Mouse (Mus musculus) adrenal gland, postnatal 36 days (tissue): ENCODE measurements around the gene Atp5g1. TPM values are rescaled to one million over a fixed set of nuclear protein-coding genes. Genes with fewer than 3 reads are reported as not detected.

ENCODE experiments used
- DNase-seq, 2 experiments: peaks; one replicate each; pipeline ENCODE4 v3.0.0; 2021; ENCODE audit warnings: mixed read lengths in 1 of 2
- total RNA-seq, 2 experiments: library from RNA; stranded (reverse); gene quantifications; 2 replicates each; pipeline ENCODE4 v1.2.3; 2021

The Atp5g1 gene
- total RNA-seq, 2 experiments from 2014 or later = 268 to 316 TPM

DNA sequence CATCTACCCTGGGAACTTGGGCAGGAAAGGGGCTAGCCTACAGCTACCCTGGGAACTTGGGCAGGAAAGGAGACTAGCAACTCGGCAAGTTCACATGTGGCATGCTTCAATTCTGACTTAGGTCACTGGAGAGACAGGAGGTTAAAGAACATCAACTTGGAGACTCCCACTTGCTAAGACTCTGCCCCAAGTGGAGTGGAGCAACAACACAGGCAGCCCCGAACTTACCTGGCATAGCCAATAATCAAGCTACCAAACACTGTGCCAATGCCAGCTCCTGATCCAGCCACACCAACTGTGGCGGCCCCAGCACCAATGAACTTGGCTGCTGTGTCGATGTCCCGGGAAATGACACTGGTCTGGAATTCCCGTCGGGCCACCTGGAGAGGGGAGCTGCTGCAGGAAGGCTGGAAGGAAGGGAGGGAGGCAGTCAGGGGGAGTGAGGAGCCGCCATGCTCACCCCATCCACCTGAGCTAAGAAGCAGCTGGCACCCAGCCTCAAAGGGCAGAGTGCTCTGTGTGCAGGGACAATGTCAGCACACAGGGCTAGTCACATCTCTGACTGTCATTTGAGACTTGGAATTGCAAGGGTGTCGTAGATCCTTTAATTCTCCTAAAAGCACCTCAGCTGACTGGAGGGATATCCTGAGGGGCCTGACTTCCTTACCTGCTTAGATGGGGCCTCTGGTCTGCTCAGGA is 2.0 kb downstream of the Atp5g1 start:
- no peak for DNase-seq

DNA sequence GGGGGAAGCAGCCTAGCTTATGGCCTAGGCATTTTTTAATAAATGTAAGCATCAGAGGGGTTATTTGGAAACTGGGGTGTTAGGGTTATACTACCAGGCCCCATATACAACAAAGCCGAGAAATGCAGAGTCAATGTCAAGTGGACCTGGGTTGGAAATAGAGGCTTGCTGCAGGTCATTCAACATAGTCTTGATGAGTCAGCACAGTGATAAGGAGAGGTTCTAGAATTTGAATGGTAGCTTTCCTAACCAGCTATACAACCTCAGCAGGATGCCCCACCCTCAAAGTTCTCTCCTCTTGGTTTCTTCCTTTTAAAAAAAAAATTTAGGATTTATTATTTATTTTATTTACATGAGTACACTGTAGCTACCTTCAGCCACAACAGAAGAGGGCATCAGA is 4.5 kb downstream of the Atp5g1 start:
- DNase-seq = no peak

DNA sequence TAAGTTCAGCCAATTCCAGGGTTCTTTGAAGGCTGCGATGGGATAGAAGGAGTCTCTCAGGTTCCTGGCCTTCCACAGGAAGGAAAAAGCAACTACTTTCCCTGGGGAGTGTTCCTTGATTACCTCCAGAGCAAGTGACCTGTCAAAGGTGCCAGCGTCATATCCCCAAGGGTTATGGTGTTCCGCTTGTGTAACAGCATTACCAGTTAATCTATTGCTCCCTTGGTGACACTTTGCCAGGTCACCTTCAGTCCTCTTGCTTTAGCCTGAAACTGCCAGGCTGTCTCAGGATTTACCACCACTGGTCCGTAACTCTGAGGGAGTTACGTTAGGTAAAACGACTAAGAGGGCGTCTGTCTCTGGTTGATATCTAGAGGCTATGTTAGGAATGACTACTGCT is 5.1 kb downstream of the Atp5g1 start:
- DNase-seq = peak in 1 of 2 experiments; percentile 22

DNA sequence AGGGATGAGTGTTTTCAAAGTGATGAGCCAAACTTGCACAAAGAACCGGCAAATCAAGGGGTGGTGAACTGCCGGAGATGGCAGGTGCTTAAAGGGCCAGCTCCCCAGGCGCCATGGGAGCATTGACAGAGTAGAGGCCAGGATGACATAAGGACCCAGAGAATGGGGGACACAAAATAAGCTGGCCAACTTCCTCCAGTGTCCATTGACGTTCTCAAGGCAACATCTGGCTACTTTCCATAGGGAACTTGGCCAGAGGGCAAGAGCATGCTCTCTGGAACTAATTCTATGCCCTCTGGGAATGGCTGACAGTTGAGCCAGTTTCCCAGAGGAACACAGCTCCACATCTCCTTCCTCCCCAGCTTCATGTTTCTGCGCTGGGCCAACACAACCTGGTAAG is 7.2 kb downstream of the Atp5g1 start:
- DNase-seq = peak in 1 of 2 experiments; percentile 13

DNA sequence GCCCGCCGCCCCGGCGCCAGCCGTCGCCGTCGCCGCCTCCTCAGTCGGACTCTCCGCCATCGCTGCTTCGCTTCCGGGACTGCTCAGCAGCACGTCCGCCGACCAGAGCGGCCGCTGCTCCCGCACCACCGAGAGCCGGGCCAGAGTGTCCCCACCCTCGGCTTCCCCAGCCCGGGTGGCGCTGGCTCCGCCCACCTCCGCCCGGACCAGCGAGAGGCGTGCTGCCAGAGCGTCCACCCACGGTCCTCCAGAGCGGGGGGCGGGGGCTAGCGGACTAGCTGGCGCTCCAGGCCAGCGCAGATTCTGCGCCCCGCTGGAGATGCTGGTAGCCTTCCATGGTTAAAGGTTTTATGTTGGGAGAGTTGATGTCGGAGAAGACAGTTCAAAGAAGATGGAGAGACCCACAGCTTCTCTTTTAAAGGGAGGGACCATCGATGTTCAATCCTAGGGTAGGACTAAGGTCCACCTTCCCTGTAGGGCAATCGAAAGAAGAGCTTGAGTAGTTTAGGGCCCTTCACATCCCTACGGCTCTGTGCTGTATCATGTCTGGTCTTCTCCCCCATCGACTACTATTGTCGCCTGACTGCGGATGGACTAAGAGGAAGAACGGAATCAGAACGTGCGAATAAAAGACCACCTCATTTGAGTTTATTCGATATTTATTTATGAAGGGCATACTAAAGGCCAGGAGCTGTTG is 10.1 kb downstream of the Atp5g1 start, which contains the start of gene Ube2z:
TSS of gene Ube2z (minus strand) at position 174 of the 697 bp plus-strand sequence.
- DNase-seq = peak; percentile 99 to 100

DNA sequence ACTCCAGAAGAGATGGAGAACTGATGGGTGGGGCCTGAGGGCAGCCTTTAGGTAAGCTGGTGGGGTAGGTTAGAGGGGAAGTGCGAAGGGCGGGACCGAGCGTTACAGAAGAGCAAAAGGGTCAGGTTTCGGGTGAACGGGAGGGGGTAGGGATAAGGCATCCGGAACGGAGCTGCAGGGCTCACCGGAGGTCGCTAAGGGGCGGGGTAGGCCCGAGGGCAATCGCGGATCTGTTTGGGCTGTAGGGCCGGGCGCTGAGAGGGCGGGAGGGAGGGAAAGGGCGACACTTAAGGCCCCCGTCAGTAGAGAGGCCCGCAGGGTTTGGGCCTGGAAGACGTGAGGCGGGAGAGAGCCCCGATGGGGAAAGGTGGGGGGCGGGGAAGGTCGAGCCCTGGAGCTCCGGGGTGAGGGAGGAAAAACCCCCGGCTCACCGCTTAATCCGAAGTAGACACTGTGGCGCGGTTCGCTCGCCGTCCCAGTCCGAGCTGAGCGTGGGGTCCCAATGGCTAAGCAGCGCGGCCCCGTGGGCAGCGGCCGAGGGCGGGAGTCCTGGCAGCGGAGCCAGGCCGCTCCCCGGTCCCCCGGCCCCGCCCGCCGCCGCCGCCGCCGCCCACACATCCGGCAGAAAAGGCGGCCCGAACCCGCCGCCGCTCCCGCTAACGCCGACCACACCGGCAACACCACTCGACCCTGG is 10.8 kb downstream of the Atp5g1 start:
- DNase-seq = no peak

DNA sequence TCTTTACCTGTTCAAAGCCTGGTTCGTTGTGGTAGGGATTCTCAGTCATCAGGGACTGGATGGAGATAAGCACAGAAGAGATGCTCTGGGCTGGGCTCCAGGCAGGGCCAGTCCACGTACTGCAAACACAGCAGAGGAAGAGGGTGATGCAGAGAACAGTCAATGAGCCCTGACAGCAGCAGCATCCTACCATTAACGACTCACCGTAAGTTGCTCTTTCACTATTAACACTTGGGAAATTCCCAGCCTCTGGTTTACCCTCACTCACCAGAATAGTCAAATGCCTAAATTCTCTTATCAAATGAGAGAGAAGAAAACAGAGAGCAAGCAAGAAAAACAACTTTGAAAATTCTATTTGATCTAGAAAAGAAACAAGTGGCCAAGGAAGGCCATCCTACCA is 17.2 kb downstream of the Atp5g1 start:
- DNase-seq = no peak

DNA sequence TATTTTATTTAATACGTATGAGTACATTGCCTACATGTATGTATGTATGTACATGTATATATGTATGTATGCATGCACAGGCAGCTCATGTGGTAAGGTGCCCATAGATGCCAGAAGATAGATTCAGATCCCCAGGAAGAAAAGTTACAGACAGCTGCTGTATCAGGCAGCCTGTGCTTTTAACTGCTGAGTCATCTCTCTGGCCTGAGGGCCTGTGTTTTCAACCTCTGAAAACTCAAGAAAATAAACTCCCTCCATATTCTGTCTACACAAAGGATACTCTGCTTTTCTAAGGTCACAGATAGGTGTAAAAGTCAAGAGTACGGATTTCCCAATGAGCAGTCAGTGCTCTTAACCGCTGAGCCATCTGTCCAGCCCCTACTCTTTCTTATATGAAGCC is 24.6 kb downstream of the Atp5g1 start:
- no peak for DNase-seq

DNA sequence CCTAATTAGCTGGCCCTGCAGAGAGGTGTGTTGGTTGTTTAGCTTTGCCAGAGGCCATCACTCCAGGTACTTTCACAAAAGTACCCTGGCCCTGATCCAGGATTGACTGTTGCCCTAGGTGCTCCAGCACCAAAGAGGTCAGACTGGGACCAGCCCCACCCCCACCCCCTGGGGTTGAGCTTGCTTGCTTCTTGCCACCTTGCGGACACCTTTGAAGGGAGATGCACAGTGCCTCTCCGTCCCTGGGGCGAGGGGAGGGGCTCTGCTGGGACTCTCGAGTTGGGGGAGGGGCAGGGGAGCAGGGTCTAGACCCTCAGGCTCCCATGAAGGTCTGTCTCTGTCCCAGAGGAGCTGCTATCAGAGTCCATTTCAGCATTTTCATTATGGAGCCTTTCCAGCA is 25.5 kb downstream of the Atp5g1 start:
- DNase-seq = no peak

DNA sequence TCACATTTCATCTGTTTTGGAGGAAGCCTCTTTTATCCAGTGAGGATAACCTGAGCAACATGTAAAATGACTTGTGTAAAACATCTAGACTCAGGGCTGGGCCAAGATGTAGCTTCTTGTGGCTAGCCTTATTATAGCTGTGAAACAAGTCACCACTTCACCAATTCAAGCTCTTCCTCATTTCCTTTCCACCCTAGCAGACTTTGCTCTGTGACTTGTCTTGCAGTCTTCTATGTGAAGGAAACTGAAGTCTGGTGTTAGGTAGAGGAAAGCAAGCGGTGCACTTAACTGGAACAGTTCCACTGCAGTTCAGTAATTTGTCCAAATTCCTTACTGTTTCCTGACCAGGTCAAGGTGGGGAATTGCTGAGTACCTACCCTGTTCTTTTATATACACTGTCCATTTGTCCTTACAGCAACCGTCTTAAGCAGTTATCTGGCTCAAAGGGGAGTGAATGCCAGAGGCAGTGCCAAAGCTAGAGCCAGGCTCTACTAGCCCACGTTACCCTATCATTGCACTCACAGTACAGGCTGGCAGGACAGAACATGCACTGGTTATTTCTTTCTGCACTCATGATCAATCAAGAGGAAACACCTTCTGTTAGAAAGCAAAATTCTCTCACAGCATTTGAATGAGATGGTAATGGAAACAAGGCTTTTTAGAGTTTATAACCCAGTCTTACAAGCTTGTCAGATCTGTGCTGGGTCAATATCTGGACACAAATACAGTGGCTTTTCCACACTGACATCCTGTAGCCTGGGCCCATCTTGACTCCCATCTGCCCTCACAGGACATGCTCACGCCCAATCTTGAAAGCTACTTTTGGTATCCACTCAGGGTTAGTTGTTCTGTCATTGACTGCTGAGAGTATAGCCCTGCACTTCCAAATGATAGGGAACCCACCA is 27.7 kb downstream of the Atp5g1 start:
- no peak for DNase-seq

DNA sequence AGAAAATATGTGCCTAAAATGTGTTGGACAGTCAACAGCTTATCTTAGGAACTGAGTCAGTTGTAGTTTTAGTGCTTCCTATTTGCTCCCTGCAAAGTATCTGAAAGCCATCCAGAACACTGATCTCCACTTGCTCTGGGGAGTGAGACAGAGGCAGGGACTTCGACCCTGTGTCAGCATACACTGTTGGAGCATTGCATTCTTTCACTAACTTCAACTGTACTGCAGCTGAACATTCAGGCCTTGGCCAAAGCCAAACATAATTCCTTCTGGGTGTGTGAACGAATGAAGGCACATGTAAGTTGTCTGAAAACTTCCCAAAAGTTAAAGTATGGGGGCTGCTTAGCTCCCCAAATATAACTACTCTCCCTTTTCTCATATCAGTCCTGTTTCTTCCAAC is 28.7 kb downstream of the Atp5g1 start:
- no peak for DNase-seq

DNA sequence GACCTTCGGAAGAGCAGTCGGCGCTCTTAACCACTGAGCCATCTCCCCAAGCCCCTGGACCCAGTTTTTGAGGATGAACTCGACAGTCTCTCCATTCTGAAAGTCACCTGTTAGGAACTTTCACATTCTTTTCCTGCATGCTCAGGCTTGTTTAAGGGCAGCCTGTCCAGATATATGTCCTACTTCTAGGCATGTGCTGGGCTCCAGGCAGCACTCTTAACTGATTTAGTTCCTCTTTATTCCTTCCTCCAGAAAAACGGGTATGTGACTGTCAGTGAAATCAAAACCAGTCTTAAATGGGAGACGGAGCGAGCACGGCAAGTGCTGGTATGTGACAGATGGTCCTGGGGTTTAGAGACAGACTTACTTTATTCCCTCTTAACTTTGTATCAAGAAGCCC is 29.4 kb downstream of the Atp5g1 start:
- no peak for DNase-seq

DNA sequence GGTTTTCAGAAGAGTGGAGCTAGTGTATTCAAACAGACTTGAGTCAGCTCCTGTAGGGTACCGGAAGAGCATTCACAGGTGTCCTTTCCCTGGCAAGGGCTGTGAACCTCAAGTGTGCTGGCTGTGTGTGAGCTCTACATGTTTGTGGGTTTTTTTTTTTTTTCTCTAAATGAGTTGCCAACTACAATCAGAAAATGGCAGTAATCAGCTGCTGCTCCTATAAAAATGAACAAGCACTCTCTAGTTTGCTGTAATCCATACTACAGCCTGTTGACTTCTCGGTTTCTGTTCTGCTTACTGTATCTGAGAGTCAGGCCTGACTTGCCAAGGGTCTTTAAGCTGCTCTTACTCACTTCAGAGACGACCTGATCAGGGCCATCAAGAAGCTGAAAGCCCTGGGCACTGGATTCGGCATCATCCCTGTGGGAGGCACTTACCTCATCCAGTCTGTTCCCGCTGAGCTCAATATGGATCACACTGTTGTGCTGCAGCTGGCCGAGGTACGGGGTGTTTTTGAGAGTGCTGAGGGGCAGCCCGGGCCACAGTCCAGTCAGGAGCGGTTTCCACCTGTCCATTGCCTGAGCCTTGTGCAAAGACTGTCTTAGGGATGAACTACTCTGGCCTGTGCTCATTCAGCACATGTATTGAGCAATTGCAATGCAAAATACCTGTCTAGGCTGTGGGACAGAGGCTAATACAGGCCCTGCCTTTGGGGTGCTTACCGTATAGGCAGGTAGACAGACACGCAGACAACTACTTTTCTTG is 30.5 kb downstream of the Atp5g1 start:
- DNase-seq = no peak

DNA sequence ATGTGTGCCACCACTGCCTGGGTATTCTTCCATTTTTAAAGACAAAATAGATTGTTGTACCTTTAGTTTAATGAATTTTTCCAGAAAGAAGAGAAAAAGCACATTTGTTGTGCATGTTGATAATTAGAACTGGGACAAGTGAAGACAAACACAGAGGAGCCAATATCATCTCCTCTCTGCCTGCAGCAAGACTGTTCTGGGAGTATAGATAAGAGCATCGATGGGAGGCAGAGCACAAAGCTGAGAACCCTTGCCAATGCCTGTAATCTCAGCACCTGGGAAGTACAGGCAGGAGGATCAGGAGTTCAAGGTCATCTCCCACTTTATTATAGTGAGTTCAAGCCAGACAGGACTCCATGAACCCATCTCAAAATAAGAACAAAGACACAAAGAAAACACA is 36.9 kb downstream of the Atp5g1 start:
- DNase-seq = no peak

DNA sequence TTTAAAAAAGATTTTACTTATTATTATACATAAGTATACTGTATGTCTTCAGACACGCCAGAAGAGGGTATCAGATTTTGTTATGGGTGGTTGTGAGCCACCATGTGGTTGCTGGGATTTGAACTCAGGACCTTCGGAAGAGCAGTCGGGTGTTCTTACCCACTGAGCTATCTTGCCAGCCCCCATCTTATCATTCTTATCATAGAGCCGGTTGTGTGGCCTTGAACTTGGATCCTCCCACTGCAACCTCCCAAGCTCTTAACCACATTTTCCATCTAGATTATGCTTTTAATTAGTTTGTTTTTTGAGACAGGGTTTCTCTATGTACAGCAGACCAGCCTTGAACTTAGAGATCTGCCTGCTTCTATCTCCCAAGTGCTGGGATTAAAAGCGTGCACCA is 38.0 kb downstream of the Atp5g1 start:
- DNase-seq = no peak

DNA sequence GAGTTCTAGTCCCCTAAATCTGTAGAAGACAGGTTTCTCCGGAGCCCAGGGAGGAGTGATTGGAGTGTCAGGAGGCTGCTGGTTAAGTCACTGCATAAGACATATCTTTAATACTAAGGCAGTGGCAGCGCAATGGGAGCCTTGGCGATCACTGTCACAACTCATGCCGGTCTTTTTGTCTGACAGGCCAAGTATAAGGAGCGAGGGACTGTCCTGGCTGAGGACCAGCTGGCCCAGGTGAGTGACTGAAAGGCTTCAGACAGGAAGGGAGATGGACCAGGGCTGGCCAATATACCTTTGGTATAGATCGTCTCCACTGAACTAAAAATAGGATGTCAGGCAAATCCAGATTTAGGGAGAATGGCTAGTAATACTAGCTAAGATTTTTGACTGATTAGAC is 40.3 kb downstream of the Atp5g1 start:
- DNase-seq = no peak

DNA sequence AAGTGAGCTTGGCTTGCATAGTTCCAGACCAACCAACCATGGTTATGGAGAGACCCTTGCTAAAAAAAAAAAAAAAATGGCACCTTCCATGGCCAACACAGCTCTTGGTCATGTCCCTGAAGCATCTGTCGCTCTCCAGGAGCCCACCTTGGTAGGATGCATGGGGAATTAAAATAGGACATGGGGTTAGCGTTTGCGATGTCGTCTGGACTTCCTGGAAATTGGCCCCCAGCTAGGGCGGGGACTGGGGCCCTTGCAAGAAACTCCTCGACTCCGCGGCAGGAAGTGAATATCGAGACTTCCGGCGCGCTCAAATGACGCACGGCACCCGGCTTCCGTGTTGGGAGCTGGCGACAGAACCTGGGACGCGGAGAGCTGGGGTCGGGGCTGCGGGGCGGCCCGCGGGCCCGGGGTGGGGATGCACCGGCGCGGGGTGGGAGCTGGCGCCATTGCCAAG is 40.8 kb downstream of the Atp5g1 start, which contains the start of gene Snf8:
TSS of gene Snf8 (plus strand) at position 290 of the 457 bp plus-strand sequence.
- DNase-seq = peak; percentile 96 to 97

DNA sequence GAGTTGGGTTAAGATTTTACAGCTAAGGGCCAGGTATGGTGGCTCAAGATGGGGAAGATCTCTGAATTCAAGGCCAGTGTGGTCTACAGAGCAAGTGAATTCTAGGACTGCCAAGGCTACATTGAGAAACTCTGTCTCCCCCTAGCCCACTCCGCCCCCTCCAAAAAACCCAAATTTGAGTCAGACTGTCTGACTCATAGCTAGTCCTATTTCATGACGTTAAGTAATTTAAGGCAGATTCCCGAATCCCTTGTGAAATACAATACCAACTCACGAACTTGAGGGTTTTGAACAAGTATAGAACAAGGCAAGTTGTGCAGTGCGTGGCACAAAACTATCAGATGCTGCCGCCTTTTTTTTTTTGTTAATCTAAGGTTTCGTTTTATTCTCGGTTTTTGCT is 41.4 kb downstream of the Atp5g1 start:
- DNase-seq = no peak

DNA sequence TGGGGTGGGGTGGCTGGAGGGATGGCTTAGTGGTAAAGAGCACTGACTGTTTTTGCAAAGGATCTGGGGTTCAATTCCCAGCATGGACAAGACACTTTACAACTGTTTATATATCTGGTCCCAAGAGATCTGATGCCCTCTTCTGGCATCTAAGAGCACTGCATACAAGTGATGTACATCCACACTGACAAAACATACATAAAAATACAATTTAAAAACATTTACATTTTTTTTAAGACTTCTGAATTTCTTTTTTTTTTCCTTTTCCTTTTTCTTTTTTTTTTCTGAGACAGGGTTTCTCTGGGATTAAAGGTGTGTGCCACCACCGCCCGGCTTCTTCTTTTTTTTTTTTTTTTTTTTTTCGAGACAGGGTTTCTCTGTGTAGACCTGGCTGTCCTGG is 42.2 kb downstream of the Atp5g1 start:
- DNase-seq = no peak

DNA sequence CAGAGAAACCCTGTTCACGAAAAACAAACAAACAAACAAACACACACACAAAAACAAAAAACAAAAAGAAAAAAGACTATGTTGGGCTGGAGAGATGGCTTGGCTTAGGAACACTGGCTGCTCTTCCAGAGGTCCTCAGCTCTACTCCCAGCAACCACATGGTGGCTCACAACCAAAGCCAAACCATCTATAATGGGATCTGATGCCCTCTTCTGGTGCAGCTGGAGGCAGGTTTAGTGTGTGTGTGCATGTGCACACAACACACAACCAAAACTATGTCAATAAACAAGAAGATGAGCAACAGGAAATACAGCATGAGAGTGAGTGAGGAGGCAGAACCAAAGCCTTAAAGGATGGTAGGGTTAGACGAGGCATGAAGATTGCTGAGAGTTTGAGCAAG is 43.8 kb downstream of the Atp5g1 start:
- no peak for DNase-seq

DNA sequence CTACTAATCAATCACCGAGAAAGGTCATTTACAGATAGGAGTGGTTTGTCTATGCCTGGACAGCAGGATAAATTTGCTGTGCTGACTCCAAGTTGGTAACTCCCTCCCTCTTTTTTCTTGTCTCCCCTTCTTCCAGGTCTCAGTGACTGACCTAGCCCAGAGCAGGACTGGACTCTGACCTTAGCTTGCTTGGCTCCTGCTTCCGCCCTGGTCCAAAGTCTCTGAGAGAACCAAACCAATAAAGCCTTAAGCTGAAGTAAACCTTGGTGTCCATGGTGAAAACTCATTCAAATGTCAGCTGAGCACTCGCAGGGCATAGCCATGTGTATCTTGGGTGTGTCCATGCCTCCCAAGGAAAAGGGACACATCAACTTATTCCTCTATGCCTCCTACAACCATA is 44.9 kb downstream of the Atp5g1 start:
- DNase-seq = no peak
